Mouse (Mus musculus): ENCODE results near the gene Macc1.

DNA sequence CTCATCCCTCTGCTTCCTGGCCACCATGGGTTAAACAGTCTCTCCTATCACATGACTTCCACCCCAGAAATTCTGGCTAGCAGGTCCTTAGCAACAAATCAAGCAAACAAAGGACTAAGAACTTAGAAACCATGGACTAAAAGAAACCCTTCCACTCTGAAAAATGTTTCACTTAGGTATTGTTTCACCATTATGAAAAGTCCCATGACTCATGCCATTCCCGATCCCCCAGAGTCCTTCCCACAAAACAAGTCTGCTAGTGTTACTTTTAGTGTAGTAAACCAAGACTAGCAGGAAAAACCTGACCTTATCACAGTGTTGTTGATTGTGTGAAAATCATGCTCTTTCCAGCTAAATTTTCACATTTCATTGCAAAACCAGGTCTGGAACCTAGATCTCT lies 51.0 kb downstream of the Macc1 start:
- no peak for TF ChIP-seq POLR2A (IDR thresholded peaks at IDR 0.05; ENCODE audit: insufficient read depth, low read depth, low read length)
- no peak for TF ChIP-seq EP300 (IDR thresholded peaks at IDR 0.05; ENCODE audit: insufficient read depth, low read depth, low read length)
- no peak for TF ChIP-seq CTCF (IDR thresholded peaks at IDR 0.05)

Measured in heart, adult 2 months (tissue).